Mouse (Mus musculus): ENCODE data around the gene Rps10. TPM values are rescaled to one million over a fixed set of nuclear protein-coding genes. Genes with fewer than 3 reads are reported as not detected.

The Rps10 gene
- polyA plus RNA-seq, 1 experiment from 2014 or later = 514 TPM

DNA sequence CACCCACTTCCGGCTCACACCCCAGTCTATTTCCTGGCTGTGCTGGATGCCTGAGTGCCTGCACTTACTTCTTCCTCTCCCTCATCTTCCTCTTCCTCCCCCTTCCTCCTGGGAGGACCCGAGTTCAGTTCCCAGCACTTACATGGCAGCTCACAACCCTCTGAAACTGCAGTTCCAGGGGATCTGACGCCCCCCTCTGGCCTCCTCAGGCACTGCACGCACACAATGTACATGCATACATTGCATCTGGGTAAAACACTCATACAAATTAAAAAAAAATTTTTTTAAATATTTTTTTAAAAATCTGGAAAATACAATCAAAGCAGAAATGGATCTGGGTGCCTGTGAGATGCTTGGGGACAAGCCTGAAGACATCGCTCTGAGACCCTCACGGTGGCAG lies 35.3 kb upstream of the Rps10 start:
- no peak overlapping the region for H3K4me2 ChIP-seq (ENCODE audit: low read depth, low read length)
- H3K9ac ChIP-seq (ENCODE audit: low read length) = no peak overlapping the region
- peaks cover 2% of the 10 kb centered on the region; the same call in 1 of the 2 replicates for H3K4me1 ChIP-seq (ENCODE audit: control insufficient read depth, insufficient read depth, low read length)
- no peak for ATAC-seq (replicated peaks; ENCODE audit: extremely low read depth, insufficient read depth, low FRiP score)
- 0 out of 2 replicates have a peak, but pooled peaks cover 2% of the 10 kb centered on the region for H3K9me3 ChIP-seq (replicated peaks; ENCODE audit: control insufficient read depth, low read length)
- WGBS = 68% methylated on average over 6 of the region's 6 CpGs
- no peak overlapping the region for H3K4me3 ChIP-seq (ENCODE audit: low read length)
- no peak overlapping the region for H3K27ac ChIP-seq (ENCODE audit: low read length)
- no peaks in the 10 kb centered on the region for H3K36me3 ChIP-seq (ENCODE audit: control insufficient read depth, insufficient read depth)
- no peaks in the 10 kb centered on the region for H3K27me3 ChIP-seq (ENCODE audit: control insufficient read depth, insufficient read depth, low read length)

GRCm38 (mm10) chr17:27658767-27659166 lies 22.3 kb upstream of the Rps10 start:
- WGBS = 66% methylated on average over 7 of the region's 7 CpGs
- H3K27me3 ChIP-seq (ENCODE audit: control insufficient read depth, insufficient read depth, low read length) = peaks cover 28% of the 10 kb centered on the region
- no peak overlapping the region for H3K4me3 ChIP-seq (ENCODE audit: low read length)
- H3K36me3 ChIP-seq (ENCODE audit: control insufficient read depth, insufficient read depth) = no peaks in the 10 kb centered on the region
- ATAC-seq (replicated peaks; ENCODE audit: extremely low read depth, insufficient read depth, low FRiP score) = no peak
- H3K9me3 ChIP-seq (replicated peaks; ENCODE audit: control insufficient read depth, low read length) = no peaks in the 10 kb centered on the region; the same call in 1 of the 2 replicates
- H3K9ac ChIP-seq (ENCODE audit: low read length) = no peak overlapping the region
- H3K27ac ChIP-seq (ENCODE audit: low read length) = no peak overlapping the region
- H3K4me1 ChIP-seq (ENCODE audit: control insufficient read depth, insufficient read depth, low read length) = peaks cover 10% of the 10 kb centered on the region
- H3K4me2 ChIP-seq (ENCODE audit: low read depth, low read length) = no peak overlapping the region

GRCm38 (mm10) chr17:27657123-27657522 lies 20.7 kb upstream of the Rps10 start:
- H3K4me1 ChIP-seq (ENCODE audit: control insufficient read depth, insufficient read depth, low read length) = peaks cover 10% of the 10 kb centered on the region
- no peak for ATAC-seq (replicated peaks; ENCODE audit: extremely low read depth, insufficient read depth, low FRiP score)

GRCm38 (mm10) chr17:27656414-27656813 lies 19.9 kb upstream of the Rps10 start:
- no peak for ATAC-seq (replicated peaks; ENCODE audit: extremely low read depth, insufficient read depth, low FRiP score)
- Histone ChIP-seq H3K9me3 (replicated peaks; ENCODE audit: control insufficient read depth, low read length) (no peaks in the 10 kb centered on the region; the same call in 1 of the 2 replicates), H3K4me3 (ENCODE audit: low read length) (peak overlapping the region; percentile 59; the same call in 1 of the 2 replicates), H3K9ac (ENCODE audit: low read length) (no peak overlapping the region), H3K4me2 (ENCODE audit: low read depth, low read length) (peak overlapping the region; percentile 95; the same call in 1 of the 2 replicates), H3K36me3 (ENCODE audit: control insufficient read depth, insufficient read depth) (no peaks in the 10 kb centered on the region), H3K4me1 (ENCODE audit: control insufficient read depth, insufficient read depth, low read length) (peaks cover 10% of the 10 kb centered on the region), H3K27ac (ENCODE audit: low read length) (no peak overlapping the region), H3K27me3 (ENCODE audit: control insufficient read depth, insufficient read depth, low read length) (peaks cover 28% of the 10 kb centered on the region)
- 10% methylated on average over 5 of the region's 5 CpGs for WGBS

More at GRCm38 (mm10) chr17:27657123-27657522, 20.7 kb upstream of the Rps10 start:
- Histone ChIP-seq H3K9me3 (replicated peaks; ENCODE audit: control insufficient read depth, low read length) (no peaks in the 10 kb centered on the region; the same call in 1 of the 2 replicates), H3K27ac (ENCODE audit: low read length) (no peak overlapping the region), H3K4me2 (ENCODE audit: low read depth, low read length) (no peak overlapping the region), H3K36me3 (ENCODE audit: control insufficient read depth, insufficient read depth) (no peaks in the 10 kb centered on the region), H3K4me3 (ENCODE audit: low read length) (no peak overlapping the region), H3K9ac (ENCODE audit: low read length) (no peak overlapping the region), H3K27me3 (ENCODE audit: control insufficient read depth, insufficient read depth, low read length) (peaks cover 28% of the 10 kb centered on the region)
- WGBS = 66% methylated on average over 8 of the region's 8 CpGs

DNA sequence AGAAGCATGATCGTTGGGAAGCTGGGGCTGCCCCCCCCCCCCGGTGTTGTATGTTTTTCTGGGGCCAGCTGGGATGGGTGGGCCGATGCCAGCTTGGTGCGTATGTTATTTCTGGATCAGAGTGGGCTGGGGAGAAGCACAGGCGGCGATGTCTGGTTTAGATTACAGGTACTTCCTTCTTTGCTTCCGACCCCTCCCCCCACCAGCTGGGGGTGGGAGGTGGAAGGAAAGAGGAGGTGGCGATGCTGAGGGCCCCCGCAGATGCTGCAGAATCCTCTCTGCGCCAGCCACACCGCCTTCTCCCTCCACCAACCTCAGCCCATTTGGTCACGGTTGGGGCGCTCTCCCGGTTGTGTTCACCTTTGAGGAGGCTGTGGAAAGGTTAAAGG lies 19.5 kb upstream of the Rps10 start:
- Histone ChIP-seq H3K9me3 (replicated peaks; ENCODE audit: control insufficient read depth, low read length) (no peaks in the 10 kb centered on the region; the same call in 1 of the 2 replicates), H3K36me3 (ENCODE audit: control insufficient read depth, insufficient read depth) (no peaks in the 10 kb centered on the region), H3K27me3 (ENCODE audit: control insufficient read depth, insufficient read depth, low read length) (peaks cover 28% of the 10 kb centered on the region), H3K9ac (ENCODE audit: low read length) (no peak overlapping the region), H3K4me3 (ENCODE audit: low read length) (peak overlapping the region; percentile 59), H3K4me2 (ENCODE audit: low read depth, low read length) (peak overlapping the region; percentile 95), H3K27ac (ENCODE audit: low read length) (no peak overlapping the region), H3K4me1 (ENCODE audit: control insufficient read depth, insufficient read depth, low read length) (peaks cover 10% of the 10 kb centered on the region)
- ATAC-seq (replicated peaks; ENCODE audit: extremely low read depth, insufficient read depth, low FRiP score) = no peak
- WGBS = 4% methylated on average over 14 of the region's 14 CpGs

- 0 out of 2 replicates have a peak, but pooled peaks have one; percentile 35 for ATAC-seq (replicated peaks; ENCODE audit: extremely low read depth, insufficient read depth, low FRiP score)
- H3K4me2 ChIP-seq (ENCODE audit: low read depth, low read length) = peak within 1 kb of the TSS; percentile 95
- peaks cover 10% of the 10 kb centered on the region for H3K4me1 ChIP-seq (ENCODE audit: control insufficient read depth, insufficient read depth, low read length)
- H3K9me3 ChIP-seq (replicated peaks; ENCODE audit: control insufficient read depth, low read length) = no peaks in the 10 kb centered on the region; the same call in 1 of the 2 replicates
- H3K36me3 ChIP-seq (ENCODE audit: control insufficient read depth, insufficient read depth) = no peaks in the 10 kb centered on the region
- WGBS = 3% methylated on average over 54 of the region's 65 CpGs
- no peak within 1 kb of the TSS for H3K27ac ChIP-seq (ENCODE audit: low read length)
- peak within 1 kb of the TSS; percentile 66 for H3K9ac ChIP-seq (ENCODE audit: low read length)
- H3K27me3 ChIP-seq (ENCODE audit: control insufficient read depth, insufficient read depth, low read length) = peaks cover 28% of the 10 kb centered on the region
- peak within 1 kb of the TSS; percentile 59 for H3K4me3 ChIP-seq (ENCODE audit: low read length)
These were observed 18.9 kb upstream of the Rps10 start, which contains the start of gene Pacsin1 for GRCm38 (mm10) chr17:27655089-27656010. TSS of gene Pacsin1 (plus strand) at chr17:27655509.

DNA sequence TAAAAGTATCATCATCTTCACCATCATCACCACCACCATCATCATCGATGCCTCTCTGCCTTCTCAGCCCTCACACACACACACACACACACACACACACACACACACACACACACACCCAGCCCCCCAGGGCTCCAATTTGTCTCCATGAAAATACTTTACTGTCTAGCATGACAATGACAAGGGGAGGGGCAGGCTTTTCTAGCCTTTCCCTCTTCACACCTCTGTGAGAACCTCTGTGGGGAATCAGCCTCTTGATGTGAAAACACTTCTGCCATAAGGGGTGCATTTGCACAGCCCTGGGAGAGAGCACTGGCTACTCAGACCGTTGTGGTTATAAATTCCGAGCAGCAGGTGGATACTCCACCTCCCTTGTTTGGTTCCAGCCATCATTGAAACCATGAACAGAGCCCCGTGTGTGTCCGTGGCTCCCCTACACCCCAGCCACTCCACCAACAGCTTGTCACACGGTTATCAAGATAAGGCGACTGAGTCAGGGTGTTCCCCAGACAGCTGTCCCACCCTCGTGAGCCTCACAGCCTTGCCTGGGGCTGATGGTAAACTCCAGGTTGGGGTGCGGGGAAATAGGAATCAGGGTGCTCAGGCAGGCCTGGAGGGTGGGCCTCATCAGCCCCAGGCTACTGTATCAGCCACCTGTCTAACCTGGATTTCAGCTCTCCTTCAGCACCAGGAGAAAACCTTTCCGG lies 16.9 kb upstream of the Rps10 start:
- 48% methylated on average over 10 of the region's 10 CpGs for WGBS
- H3K27me3 ChIP-seq (ENCODE audit: control insufficient read depth, insufficient read depth, low read length) = peaks cover 28% of the 10 kb centered on the region
- no peak overlapping the region for H3K4me2 ChIP-seq (ENCODE audit: low read depth, low read length)
- no peak overlapping the region for H3K4me3 ChIP-seq (ENCODE audit: low read length)
- H3K27ac ChIP-seq (ENCODE audit: low read length) = no peak overlapping the region
- H3K4me1 ChIP-seq (ENCODE audit: control insufficient read depth, insufficient read depth, low read length) = peaks cover 10% of the 10 kb centered on the region
- no peaks in the 10 kb centered on the region for H3K36me3 ChIP-seq (ENCODE audit: control insufficient read depth, insufficient read depth)
- no peak for ATAC-seq (replicated peaks; ENCODE audit: extremely low read depth, insufficient read depth, low FRiP score)
- H3K9ac ChIP-seq (ENCODE audit: low read length) = no peak overlapping the region
- H3K9me3 ChIP-seq (replicated peaks; ENCODE audit: control insufficient read depth, low read length) = peaks cover 3% of the 10 kb centered on the region

- H3K27me3 ChIP-seq (ENCODE audit: control insufficient read depth, insufficient read depth, low read length) = peaks cover 28% of the 10 kb centered on the region
- 70% methylated on average over 23 of the region's 23 CpGs for WGBS
- H3K36me3 ChIP-seq (ENCODE audit: control insufficient read depth, insufficient read depth) = no peaks in the 10 kb centered on the region
- H3K9me3 ChIP-seq (replicated peaks; ENCODE audit: control insufficient read depth, low read length) = peaks cover 3% of the 10 kb centered on the region
- H3K4me3 ChIP-seq (ENCODE audit: low read length) = no peak overlapping the region
- ATAC-seq (replicated peaks; ENCODE audit: extremely low read depth, insufficient read depth, low FRiP score) = no peak
- peaks cover 10% of the 10 kb centered on the region for H3K4me1 ChIP-seq (ENCODE audit: control insufficient read depth, insufficient read depth, low read length)
- H3K9ac ChIP-seq (ENCODE audit: low read length) = no peak overlapping the region
- H3K4me2 ChIP-seq (ENCODE audit: low read depth, low read length) = no peak overlapping the region
- no peak overlapping the region for H3K27ac ChIP-seq (ENCODE audit: low read length)
These were observed 15.7 kb upstream of the Rps10 start for GRCm38 (mm10) chr17:27652046-27652790.

Measured in heart, embryonic 16.5 days (tissue).